Mouse (Mus musculus) spleen, adult 2 months (tissue): ENCODE measurements at regions not wholly inside any gene's neighbourhood (a gene's known extent, or its start where the extent isn't known, plus 50 kb on each side); places are given as distances from the start of the nearest gene placed in this dataset.

Source experiments
- CTCF ChIP-seq: fragments of 200-500 bp; IDR thresholded peaks from 2 replicates; pipeline ENCODE4 v1.5.1; 2011; ENCODE audit warnings: mild to moderate bottlenecking, inconsistent platforms; ENCODE audit not compliant: insufficient read depth, insufficient read length, insufficient replicate concordance; ENCODE audit errors: extremely low read depth
- POLR2A ChIP-seq: fragments of 200-500 bp; IDR thresholded peaks from 2 replicates; pipeline ENCODE4 v1.6.1; 2011; ENCODE audit warnings: low read depth, low read length, inconsistent platforms

DNA sequence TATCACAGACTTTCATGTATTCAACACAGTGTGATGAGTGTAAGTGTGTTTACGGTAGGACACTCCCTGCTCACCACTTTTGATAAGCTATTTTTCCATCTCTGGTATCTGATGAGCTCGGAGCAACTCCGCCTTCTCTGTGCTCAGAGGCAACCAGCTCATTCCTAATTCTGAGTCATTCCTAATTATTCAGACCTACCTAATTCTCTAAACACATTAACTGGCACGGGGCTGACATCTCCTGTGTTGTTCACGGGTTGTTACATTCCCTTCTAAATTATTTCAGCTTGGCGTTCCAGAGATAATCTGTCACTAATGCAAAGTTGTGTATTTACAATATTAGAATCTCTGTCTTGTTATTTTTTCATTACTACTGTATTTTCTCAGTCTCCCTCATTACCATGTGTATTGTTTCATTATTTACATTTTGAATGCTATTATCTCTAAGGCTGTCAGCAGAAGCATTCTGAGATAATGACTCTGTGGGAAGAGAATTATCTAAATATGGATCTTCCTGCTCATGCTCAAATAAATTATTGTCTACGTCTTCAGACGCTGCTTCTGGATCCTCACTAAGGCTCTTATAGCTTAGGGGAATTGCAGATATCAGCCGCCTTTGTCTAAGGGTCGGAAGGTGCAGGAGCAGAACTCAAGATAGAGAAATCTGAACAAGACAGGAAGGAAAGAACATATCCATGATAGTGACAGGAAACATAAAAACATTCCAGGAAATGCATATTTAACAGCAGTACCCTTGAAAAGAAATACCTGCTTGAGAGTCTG is 209.2 kb upstream of the Tas2r134 start:
- TF ChIP-seq CTCF (no peak), POLR2A (no peak)
